Mouse (Mus musculus) small intestine, adult 2 months (tissue): ENCODE data around the gene Dtd1.

Experiments
- CTCF ChIP-seq: fragments of 200-500 bp; IDR thresholded peaks from 2 replicates; pipeline ENCODE4 v1.5.1; 2012; ENCODE audit warnings: low read depth, mild to moderate bottlenecking, control low read depth, inconsistent platforms, low read length, moderate library complexity, mixed read lengths; ENCODE audit not compliant: insufficient replicate concordance, insufficient read length; ENCODE audit errors: extremely low read depth
- POLR2A ChIP-seq: fragments of 200-500 bp; IDR thresholded peaks from 2 replicates; pipeline ENCODE4 v1.6.1; 2012; ENCODE audit warnings: low read depth, mild to moderate bottlenecking, control low read depth, inconsistent platforms, low read length, moderate library complexity

GRCm38 (mm10) chr2:144593951-144594651 is 5.6 kb upstream of the Dtd1 start, which contains the start of gene Smim26:
- TF ChIP-seq POLR2A (peak; percentile 72), CTCF (no peak)
